Mouse (Mus musculus): Measurements from ENCODE around the gene C2.

GRCm38 (mm10) chr17:34849722-34850516 is 48.1 kb downstream of the C2 start, which contains the start of the genes Skiv2l and Nelfe:
- TF ChIP-seq POLR2A (IDR thresholded peaks at IDR 0.05; ENCODE audit: insufficient read depth, low read length), result peak; percentile 22
- no peak for TF ChIP-seq CTCF (IDR thresholded peaks at IDR 0.05; ENCODE audit: low read depth, low read length)
- TF ChIP-seq EP300 (IDR thresholded peaks at IDR 0.05; ENCODE audit: insufficient read depth, low read depth, low read length), result 0 out of 2 replicates have a peak, but pooled peaks have one; percentile 11

All from ES-Bruce4 (cell line).